Mouse (Mus musculus) cortical plate, adult 2 months (tissue): ENCODE measurements around the gene Flt3l.

Experiments
- CTCF ChIP-seq: fragments of 200-500 bp; IDR thresholded peaks from 2 replicates; pipeline ENCODE4 v1.5.1; 2011; ENCODE audit warnings: mild to moderate bottlenecking, control low read depth, low read length; ENCODE audit not compliant: insufficient read depth; ENCODE audit errors: extremely low read depth
- POLR2A ChIP-seq: fragments of 200-500 bp; IDR thresholded peaks from 2 replicates; pipeline ENCODE4 v1.6.1; 2011; ENCODE audit warnings: mild to moderate bottlenecking, low read length, control low read depth; ENCODE audit not compliant: insufficient read depth; ENCODE audit errors: extremely low read depth

GRCm38 (mm10) chr7:45105491-45105890 is 30.7 kb downstream of the Flt3l start:
- no peak for TF ChIP-seq CTCF
- no peak for TF ChIP-seq POLR2A
